Mouse (Mus musculus) retina, embryonic 14.5 days (tissue): ENCODE data around the gene Lypd3.
"Not testable (repeated sequence)": the region's sequence is repeated elsewhere in the genome, so short reads cannot be mapped to it uniquely, and the experiment has no call there.

Source experiments
- DNase-seq: peaks from one replicate; pipeline ENCODE4 v3.0.0-alpha.2; 2015; ENCODE audit warnings: low spot score

Gene Lypd3

GRCm38 (mm10) chr7:24612308-24612910 is 23.9 kb upstream of the Lypd3 start:
- DNase-seq = no peak

- DNase-seq = no peak
Observed at GRCm38 (mm10) chr7:24614816-24615215, 21.5 kb upstream of the Lypd3 start.

GRCm38 (mm10) chr7:24617763-24618162 is 18.6 kb upstream of the Lypd3 start:
- DNase-seq = no peak

GRCm38 (mm10) chr7:24618374-24618773 is 18.0 kb upstream of the Lypd3 start:
- not testable (repeated sequence) for DNase-seq

GRCm38 (mm10) chr7:24619671-24620397 is 16.5 kb upstream of the Lypd3 start:
- DNase-seq = no peak

- DNase-seq = no peak
Observed at GRCm38 (mm10) chr7:24621193-24621592, 15.2 kb upstream of the Lypd3 start.

GRCm38 (mm10) chr7:24622967-24623366 is 13.4 kb upstream of the Lypd3 start:
- DNase-seq = no peak

GRCm38 (mm10) chr7:24628685-24629610 is 7.4 kb upstream of the Lypd3 start:
- DNase-seq = peak; percentile 89

- DNase-seq = no peak
Observed at GRCm38 (mm10) chr7:24629672-24630071, 6.7 kb upstream of the Lypd3 start.

GRCm38 (mm10) chr7:24630116-24630880 is 6.1 kb upstream of the Lypd3 start:
- no peak for DNase-seq

GRCm38 (mm10) chr7:24637046-24637445 is 696 bp downstream of the Lypd3 start:
- DNase-seq = no peak

GRCm38 (mm10) chr7:24638026-24638856 is 1.9 kb downstream of the Lypd3 start:
- DNase-seq = peak; percentile 56

- DNase-seq = no peak
Observed at GRCm38 (mm10) chr7:24640450-24640849, 4.1 kb downstream of the Lypd3 start.

- DNase-seq = peak; percentile 78
Observed at GRCm38 (mm10) chr7:24642491-24642890, 6.1 kb downstream of the Lypd3 start.

- DNase-seq = no peak
Observed at GRCm38 (mm10) chr7:24644492-24644891, 8.1 kb downstream of the Lypd3 start.

- DNase-seq = no peak
Observed at GRCm38 (mm10) chr7:24644996-24645395, 8.6 kb downstream of the Lypd3 start.

- no peak for DNase-seq
Observed at GRCm38 (mm10) chr7:24646486-24646885, 10.1 kb downstream of the Lypd3 start.

GRCm38 (mm10) chr7:24653681-24654080 is 17.3 kb downstream of the Lypd3 start:
- DNase-seq = peak; percentile 82

- no peak for DNase-seq
Observed at GRCm38 (mm10) chr7:24659737-24660357, 23.5 kb downstream of the Lypd3 start.

GRCm38 (mm10) chr7:24661118-24661904 is 25.0 kb downstream of the Lypd3 start:
- DNase-seq = no peak
